Mouse (Mus musculus) bone marrow, adult 2 months (tissue): ENCODE measurements around the gene Kir3dl2.

Experiments
- CTCF ChIP-seq: fragments of 200-500 bp; IDR thresholded peaks from 2 replicates; pipeline ENCODE4 v1.5.1; 2011; ENCODE audit warnings: low read length, control low read depth; ENCODE audit not compliant: control insufficient read depth, insufficient read depth
- POLR2A ChIP-seq: fragments of 200-500 bp; IDR thresholded peaks from 2 replicates; pipeline ENCODE4 v1.6.1; 2011; ENCODE audit warnings: low read depth, mild to moderate bottlenecking, control low read depth, low read length, borderline replicate concordance; ENCODE audit not compliant: control insufficient read depth

DNA sequence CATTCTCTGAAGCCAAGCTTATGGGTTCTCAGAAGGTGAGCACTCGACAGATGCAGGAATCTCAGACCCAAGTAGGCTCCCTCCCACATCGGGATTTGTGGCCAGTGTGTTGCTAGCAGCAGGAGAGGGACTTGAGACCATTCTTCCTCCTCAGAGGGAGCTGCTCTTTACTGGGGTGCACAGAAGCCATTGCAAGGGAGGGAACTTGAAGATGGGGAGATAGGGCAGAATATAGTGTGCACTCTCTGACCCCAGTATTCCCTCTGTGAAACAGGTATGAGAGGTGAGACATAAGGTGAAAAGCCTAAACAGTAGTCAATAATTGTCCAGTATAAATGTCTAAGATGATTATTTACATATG lies 47.0 kb upstream of the Kir3dl2 start:
- TF ChIP-seq CTCF (no peak), POLR2A (no peak)
